Mouse (Mus musculus): ENCODE data around the gene Rab31.
A peak's percentile ranks its signal among the peaks of the same experiment; 100 is the strongest.

The Rab31 gene

DNA sequence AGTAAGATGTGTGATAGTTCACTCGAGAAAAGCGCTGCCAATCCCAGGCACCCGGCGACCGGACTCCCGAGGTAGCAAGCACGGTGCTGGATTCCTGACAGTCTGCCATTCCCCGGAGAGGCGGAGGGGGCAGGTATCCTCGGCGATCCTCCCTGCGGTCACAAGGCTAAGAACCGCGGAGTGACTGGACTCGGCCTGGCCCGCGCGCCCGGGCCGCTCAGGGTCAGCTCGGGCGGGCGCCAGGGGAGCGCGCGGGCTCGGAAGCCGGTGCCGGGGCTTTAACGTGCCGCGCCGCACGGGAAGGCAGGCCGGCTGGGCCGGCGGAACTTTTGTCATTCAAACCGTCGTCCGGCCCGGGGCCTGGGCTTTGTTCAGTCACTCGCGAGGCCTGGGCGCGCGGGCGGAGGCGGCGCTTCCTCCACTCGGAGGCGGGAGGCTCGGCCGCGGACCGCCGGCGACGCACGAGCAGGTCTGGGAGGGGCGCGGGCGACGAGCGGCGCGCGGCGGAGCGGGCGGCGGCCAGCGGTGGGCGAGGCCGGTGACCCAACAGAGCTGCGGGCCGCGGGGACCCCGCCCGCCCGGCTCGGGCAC, 10.1 kb upstream of the Rab31 start, which contains the start of gene Ppp4r1:
Gene Ppp4r1 (plus strand): TSS at position 23 of the 591 bp plus-strand sequence.
- DNase-seq (ENCODE audit: low read depth) = no peak

DNA sequence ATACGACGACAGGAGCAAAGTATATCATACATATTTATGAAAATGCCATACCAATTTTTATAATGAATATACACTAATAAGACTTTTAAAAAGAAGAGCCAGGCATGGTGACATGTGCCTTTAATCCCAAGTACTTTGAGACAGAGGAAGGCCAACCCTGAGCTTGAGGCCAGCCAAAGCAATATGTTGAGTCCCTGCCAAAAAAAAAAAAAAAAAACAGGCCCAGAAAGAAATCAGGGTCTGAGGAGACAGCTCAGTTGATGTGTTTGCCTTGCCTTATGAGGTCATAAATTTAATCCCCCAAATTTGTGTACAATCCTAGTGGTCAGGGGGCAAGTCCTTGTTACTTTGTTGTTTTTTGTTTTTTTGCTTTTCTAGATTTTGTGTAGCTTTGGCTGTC, 8.4 kb upstream of the Rab31 start:
- DNase-seq (ENCODE audit: low read depth) = no peak

DNA sequence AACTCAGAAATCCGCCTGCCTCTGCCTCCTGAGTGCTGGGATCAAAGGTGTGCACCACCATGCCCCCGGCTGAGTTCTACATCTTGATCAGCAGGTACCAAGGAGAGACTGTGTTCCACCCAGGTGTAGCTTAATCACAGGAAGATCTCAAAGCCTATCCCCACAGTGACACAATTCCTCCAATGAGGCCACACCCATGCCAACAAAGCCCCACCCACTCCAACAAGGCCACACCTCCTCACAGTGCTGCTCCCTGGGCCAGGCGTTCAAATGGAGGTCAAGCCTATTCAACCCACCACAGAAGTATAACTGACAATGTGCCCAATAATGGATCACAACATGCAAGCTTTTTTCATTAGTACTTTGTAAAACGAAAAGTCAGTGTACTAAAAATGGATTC, 4.9 kb upstream of the Rab31 start:
- no peak for DNase-seq (ENCODE audit: low read depth)

DNA sequence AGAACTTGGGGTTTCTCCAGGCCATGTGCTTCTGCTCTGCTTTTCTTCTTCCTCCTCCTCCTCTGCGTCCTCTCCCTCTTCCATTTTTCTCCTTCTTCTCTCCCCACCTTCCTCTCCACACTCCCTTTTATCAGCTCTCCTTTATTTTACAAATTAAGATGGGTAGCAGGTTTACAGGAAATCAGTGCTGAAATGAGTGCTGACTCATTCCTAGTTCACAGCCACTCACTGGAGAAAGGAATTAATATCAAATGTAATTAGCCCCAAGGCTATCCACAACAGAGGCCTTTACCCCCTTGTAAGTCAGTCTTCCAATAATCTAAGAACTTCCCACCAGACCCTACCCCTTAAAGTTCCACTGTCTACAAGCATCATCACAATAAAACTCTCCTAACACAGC, 3.7 kb upstream of the Rab31 start:
- no peak for DNase-seq (ENCODE audit: low read depth)

DNA sequence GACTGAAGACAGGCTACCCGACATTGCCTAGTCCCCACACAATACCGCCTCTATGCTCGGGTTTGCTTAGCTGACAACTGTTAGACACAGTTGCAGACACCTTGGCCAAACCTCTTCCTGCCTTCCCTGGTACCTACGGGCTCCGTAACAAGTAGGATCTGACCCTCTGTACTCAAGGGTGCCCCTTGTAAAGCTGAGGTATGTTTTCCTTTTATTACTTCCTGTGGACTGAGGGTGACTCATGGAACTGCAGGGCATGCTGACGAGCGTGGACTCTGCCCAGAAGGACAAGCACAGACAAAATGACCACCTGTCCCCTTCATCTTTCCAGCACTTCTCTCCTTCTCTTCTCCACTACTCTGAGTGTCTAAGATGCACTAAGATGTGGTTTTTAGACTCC, 1.9 kb upstream of the Rab31 start:
- no peak for DNase-seq (ENCODE audit: low read depth)

DNA sequence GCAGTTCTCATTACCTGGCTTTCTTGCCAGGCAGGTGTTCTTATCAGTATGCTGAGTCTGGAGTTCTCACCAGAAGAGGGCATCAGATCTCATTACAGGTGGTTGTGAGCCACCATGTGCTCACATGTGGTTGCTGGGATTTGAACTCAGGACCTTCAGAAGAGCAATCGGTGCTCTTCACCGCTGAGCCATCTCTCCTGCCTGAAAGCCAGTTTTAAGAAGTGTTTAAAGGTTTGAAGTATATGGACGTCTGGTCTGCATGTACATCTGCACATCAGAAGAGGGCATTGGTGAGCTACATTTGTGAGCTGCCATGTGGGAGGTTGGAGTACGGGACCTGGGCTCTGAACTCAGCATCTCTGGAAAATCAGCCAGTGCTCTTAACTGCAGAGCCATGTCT, 1.1 kb upstream of the Rab31 start:
- DNase-seq (ENCODE audit: low read depth) = no peak

DNA sequence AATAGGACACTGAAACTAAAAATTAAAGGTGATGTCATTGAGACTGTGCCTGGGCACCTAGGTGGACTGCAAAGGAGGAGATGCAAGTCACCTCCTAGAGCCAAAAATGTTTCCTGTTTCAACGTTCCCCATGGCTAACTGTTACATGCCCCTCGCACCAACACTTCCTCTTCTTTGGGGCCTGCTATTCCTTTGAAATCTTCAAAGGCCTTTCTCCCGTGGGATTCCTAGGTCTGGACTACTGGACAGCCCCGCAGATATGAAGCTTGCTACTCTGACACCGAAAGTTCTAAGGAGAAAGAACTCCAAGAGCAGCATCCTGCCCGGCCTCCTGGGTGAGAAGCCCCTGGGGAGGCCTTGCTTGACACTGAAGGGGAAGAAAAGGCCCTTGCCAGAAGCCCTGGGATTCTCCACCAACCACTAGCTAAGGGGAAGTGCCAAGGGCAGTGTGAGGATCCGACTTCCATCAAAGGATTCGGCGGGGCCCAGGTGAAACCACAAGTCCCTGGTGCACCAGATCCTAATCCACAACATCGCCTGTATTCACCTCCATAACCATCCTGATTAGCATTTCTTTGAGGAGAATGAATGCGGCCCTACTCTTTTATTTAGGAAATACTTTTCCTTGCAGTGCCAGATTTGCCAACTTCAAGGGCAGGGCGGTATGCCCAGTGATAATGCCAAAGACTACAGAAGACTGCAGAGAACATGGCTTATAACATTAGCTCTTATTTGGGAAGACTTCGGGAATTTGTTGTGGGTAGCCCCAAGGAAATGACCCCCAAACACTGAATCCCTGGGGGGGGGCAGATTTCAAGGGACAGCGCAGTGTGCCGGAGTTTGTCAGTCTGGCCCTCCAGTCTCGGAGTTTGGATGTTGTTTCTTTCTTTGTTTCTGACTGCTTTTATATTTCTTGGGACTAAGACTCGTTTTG, 1.3 kb downstream of the Rab31 start:
- DNase-seq (ENCODE audit: low read depth) = no peak

DNA sequence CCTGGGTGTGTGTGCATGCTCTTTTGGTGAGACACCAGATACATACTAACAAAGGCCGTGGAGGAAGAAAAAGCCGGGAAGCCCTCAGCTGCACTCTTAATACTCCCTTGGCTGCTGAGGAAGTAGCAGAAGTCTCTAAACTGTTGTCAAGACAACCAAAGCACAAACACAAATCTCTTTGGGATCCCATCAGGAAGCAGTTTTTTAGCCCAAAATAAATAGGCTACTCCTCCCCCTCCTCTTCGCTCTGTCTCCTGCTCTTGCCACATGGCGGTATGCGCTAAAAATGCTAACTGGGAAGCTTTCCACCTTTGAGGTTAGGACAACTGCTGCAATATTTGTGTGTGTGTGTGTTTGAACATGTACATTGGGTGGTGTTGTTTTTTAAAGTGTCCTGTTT, 4.1 kb downstream of the Rab31 start:
- peak; percentile 86 for DNase-seq (ENCODE audit: low read depth)

DNA sequence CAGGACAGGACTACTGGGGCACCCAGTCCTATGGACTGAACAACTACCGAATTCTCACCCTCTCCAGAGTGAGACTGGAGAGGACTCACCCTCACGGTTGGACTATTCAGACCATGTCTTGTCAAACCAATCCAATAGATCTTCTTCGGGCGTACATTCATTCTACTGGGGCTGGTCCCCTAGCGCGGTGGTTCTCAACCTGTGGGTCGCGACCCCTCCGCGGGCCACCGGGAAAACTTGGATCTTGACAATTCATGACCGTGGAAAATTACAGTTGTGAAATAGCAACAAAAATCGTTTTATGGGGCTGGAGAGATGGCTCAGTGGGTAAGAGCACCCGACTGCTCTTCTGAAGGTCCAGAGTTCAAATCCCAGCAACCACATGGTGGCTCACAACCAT, 9.3 kb downstream of the Rab31 start:
- DNase-seq (ENCODE audit: low read depth) = no peak

DNA sequence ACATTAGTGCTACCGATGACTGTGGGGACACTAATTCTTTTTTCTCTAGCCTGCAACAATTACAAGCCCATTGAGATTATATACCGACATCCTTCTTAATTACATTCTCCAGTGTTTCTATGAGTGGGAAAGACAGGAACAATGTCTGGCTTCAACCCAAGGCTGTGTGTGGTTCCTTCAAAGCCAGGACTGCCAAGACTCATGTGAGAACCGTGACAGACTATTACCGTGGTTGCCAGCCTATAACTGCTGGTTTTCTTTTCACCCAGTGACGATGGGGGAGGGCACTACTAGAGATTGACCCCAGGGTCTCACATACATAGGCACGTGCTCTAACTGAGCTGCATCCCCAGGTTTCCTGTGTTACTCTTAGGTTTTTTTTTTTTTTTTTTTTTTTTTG, 15.4 kb downstream of the Rab31 start:
- no peak for DNase-seq (ENCODE audit: low read depth)

DNA sequence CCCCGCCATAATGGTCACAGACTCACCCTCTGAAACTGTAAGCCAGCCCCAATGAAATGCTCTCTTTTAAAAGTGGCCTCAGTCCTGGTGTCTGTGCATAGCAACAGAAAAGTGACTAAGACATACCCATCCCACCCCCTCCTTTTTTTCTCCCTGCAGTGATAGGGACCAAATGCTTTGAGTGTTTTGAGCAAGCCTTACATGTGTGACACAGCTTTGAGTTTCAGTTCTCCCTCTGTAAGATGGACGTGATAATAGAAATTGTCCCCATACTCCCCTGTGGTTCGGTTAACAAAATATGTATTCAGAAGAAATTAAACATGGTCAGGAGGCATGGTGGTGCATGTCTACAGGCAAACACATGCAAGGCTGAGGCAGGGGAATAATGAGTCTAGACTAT, 16.7 kb downstream of the Rab31 start:
- no peak for DNase-seq (ENCODE audit: low read depth)

DNA sequence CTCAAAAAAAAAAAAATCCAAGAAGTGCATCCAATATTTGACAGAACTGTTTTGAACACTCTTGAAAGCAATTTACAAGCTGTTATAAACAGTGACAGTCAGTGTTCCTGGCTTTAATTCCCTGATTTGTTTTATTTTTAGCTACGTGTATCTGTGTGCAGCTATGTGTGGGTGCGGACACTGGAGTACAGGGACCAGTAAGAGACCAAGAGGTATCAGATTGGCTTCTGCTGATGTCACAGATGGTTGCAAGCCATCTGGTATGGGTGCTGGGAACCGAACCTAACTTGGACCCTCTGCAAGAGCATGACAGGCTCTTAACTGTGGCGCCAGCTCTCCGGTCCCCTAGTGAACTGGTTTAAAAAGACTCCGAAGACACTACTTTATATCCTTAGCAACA, 19.4 kb downstream of the Rab31 start:
- DNase-seq (ENCODE audit: low read depth) = no peak

DNA sequence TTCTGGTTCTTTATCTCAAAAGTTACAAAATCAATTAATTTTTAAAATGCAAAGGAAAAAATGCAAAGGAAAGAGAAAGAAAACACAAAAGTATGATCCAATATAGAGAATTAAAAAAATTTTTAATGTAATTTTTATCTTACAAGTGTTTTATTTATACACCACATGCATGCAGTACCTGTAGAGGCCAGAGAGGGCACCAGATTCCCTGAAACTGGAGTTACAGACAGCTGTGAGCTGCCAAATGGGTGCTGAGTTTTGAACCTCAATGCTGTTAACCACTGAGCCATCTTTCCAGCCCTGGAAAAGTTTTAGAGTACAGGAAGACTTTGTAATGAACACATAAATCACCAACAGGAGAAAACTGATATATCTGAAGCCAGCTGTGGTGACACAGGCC, 22.3 kb downstream of the Rab31 start:
- DNase-seq (ENCODE audit: low read depth) = no peak

DNA sequence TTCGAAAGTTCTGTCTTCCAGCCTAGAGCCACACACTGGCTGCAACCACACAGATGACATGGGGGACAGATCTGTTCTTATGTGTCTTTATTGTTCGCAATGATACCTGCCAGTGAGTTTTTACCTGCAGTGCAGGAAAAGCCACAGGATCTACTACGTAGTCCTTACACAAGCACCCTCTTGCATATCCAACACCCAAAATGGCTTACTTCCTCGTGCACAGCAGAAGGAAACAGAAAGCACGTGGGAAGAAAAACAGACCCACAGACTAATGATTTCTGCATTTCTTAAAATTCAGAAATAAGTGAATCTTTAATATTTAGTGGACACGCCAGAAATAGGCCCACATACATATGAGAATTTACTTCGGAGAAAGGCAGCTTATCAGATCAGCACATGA, 22.7 kb downstream of the Rab31 start:
- DNase-seq (ENCODE audit: low read depth) = no peak

DNA sequence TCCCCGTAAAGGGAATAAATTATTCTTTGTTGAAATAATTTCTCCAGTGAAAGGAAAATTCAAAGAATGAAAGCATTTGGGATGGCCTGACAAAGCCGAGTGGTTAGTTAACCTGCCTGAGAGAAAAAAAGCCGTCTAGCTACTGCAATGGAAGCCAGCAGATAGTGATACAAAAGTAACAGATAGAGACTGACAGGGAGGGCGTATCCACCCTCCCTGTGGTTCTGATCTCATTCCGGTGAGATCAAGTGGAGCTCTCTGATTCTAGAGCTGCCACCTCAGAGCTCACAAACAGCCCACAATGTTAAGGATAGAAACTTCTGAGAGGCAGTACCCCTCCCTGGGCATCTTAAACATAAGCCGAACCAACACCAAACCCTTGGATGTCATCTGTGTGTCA, 23.6 kb downstream of the Rab31 start:
- no peak for DNase-seq (ENCODE audit: low read depth)

DNA sequence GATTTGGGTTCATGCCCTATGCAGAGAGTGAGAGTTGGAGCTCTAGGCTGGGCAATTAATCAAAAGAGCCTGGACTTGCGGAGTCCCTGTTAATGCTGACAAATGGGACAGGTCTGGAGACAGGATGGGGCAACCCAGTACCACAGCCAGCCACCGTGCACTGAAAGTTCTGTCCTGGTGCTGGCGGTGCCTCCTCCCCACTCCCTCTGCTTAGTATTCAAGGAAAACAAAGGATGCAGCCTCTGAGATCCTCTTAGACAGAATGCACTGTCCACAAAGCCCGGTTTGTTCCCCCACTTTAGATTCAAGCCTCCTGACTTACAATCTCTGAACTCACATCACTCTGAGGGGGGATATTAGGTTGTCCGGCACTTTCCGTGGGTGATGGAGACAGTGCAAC, 26.2 kb downstream of the Rab31 start:
- no peak for DNase-seq (ENCODE audit: low read depth)

DNA sequence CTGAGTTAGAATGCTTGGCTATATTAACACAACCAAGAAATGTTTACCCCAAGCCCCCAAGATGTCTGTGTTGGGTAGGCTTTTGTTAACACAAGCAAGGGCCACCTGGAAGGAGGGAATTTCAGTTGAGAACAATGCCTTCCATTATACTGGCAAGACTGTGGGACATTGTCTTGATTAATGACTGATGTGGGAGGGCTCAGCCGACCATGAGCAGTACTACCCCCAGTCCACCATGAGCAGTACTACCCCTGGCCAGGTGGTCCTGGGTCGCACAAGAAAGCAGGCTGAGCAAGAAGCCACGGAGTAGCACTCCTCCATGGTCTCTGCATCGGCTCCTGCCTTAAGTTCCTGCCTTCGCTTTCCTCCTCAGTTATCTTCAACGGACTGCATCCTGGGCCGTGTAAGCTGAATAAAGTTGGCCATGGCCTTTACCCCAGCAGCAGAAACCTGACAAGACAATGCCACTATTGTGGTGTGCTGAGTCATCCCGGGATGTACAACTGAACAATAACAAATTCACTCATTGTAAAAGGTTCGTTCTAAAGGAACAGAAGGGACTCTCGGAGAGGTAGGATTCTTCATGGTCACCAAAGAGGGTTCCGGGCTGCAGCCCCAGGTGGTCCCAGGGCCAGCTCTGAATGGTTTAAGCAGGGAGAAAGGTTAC, 28.8 kb downstream of the Rab31 start:
- no peak for DNase-seq (ENCODE audit: low read depth)

DNA sequence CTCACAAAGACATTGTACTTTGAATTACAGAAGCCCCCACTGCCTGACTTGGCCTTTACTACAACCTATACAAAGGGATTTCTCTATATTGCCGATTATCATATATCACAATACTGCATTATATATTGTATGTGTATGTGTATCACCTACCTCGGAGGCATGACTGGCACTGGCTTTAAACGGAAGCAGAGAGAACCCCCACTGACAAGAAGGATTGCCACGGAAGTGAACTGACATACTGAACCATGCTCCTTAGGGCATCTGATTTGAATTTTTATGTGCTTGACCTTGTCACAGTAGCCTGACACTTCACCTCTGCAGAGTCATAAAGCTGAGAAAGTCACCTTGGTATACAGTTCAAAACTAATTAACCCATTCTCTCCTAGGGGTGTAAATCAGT, 29.6 kb downstream of the Rab31 start:
- DNase-seq (ENCODE audit: low read depth) = no peak

DNA sequence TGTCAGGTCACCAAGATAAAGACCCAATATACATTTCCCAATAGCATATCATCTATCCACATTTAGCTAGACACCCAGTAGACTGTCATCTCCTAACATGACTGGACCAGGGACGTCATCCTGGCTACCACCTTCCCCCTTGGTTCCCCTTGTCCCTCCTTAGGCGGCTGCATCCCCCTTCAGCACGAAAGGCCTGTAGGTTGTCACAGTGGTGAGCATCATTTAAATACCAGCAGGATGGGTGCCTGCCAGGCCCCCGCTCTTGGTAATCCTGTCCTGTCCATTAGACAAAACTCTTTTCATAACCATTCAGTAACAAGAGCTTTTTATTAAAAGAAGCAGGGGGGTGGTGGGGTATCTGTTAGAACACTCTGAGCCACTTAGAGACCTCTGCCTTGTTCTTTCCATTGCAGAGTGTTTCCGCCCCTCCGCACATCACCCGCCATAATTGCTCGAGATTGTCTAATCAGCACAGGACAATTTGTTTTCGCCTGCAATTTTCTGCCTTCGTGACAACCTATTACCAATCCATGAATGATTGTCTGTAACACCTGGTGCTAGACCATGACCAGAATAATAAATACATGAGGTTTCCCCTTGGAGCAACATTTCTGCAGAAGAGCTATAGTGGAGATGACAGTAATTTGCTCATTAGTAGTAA, 30.2 kb downstream of the Rab31 start:
- DNase-seq (ENCODE audit: low read depth) = no peak

DNA sequence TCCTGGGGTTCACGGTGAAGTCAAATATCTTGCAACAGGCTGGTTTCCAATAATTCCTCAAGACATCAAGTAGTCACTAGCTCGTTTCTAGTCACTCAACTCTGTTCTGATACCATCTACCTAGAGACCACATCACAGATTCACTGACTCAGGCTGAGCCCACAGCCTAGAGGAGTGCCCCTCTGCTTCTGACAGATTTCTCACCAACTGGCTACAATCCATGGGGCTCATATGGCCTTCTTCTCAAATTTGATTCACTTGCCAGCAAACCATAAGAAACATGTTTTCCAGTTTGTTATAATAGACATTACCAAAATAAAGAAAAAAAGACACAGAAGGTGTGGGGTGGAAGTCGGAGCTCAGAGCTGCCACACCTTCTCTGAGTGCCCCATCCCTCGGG, 31.0 kb downstream of the Rab31 start:
- no peak for DNase-seq (ENCODE audit: low read depth)

DNA sequence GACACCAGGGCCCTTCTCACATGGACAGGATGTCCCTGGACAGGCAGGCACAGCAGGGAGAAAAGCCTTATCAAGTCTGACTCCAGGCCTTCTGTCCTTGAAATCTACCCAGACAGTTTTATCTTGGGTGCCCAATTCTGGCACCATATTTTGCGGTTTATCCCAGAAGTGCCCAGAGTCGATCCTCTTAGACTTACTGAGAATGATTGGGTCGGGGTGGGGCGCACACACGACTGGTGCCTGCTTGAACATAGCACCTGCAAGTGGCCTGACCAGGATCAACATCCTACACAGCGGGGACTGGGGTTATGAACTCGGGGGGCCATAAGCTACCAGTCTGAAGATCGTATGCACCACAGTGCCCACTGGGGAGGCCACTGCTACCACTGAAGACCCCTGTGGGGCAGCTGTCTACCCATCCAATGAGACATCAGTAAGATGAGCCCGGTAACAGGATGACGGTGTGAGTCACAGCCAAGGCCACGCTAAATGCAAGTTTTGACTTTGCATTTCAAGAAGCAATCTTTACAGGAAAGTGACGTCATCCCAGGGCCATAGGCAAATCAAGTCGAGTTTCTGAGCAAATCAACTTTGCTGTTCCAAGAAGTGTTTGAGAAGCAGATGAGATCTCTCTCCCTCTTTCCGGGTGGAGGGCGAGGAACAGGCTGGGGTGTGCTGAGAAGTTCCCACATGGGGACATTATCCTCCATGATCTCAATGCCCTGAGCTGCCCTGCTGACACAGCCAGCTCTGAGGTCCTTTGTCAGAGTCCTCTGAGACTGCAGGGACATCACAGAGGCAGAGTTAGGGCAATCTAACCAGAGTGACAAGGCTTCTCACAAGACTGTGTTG, 32.5 kb downstream of the Rab31 start:
- no peak for DNase-seq (ENCODE audit: low read depth)

DNA sequence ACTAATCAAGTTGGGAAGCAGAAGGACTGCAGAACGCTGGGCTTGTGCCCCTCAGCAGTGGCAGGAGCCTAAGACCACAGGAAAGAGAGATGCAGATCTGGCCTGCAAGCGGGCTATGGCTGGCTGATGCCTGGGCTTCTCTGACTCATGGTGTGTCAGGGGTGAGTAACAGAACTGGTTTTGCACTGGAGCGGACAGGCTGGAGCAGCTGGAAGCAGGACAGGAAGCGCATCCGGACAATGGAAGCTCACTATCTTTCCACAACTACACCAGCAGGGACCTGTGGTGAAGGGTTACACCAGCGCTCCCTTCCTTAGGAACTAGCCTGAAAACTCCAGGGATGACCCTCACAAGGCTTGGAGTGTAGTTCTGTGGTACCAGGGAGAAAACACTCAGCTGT, 34.9 kb downstream of the Rab31 start:
- peak; percentile 76 for DNase-seq (ENCODE audit: low read depth)
